Mouse (Mus musculus) intestine, embryonic 16.5 days (tissue): ENCODE results near the gene Ppp2r5a. TPM values are rescaled to one million over a fixed set of nuclear protein-coding genes. Genes with fewer than 3 reads are reported as not detected.

Source experiments
- ATAC-seq: fragments of 200-750 bp; cut with Nextera tagmentation; 2 replicates; pipeline ENCODE4 v1.8.0; 2017; ENCODE audit warnings: moderate TSS enrichment, moderate library complexity
- H3K27ac ChIP-seq: fragments of 300-500 bp; sonication (generic); 2 replicates; pipeline ENCODE4 v1.5.1; 2014; ENCODE audit warnings: mild to moderate bottlenecking, low read length
- H3K27me3 ChIP-seq: fragments of 300-500 bp; sonication (generic); replicated peaks from 2 replicates; pipeline ENCODE4 v1.6.1; 2014; ENCODE audit warnings: low read length, control low read depth, mixed read lengths; ENCODE audit not compliant: control insufficient read depth, insufficient read depth
- H3K36me3 ChIP-seq: fragments of 300-500 bp; sonication (generic); 2 replicates; pipeline ENCODE4 v1.6.1; 2014; ENCODE audit warnings: low read length, control low read depth; ENCODE audit not compliant: control insufficient read depth, insufficient read depth
- H3K4me1 ChIP-seq: fragments of 300-500 bp; sonication (generic); 2 replicates; pipeline ENCODE4 v1.6.1; 2014; ENCODE audit warnings: low read length, control low read depth, mixed read lengths; ENCODE audit not compliant: control insufficient read depth, insufficient read depth
- H3K4me2 ChIP-seq: fragments of 300-500 bp; sonication (generic); 2 replicates; pipeline ENCODE4 v1.6.1; 2014; ENCODE audit warnings: low read depth, low read length, control low read depth
- H3K4me3 ChIP-seq: fragments of 300-500 bp; sonication (generic); 2 replicates; pipeline ENCODE4 v1.5.1; 2014; ENCODE audit warnings: mild to moderate bottlenecking, low read length
- H3K9ac ChIP-seq: fragments of 300-500 bp; sonication (generic); 2 replicates; pipeline ENCODE4 v1.6.1; 2014; ENCODE audit warnings: low read depth, low read length
- H3K9me3 ChIP-seq: fragments of 300-500 bp; sonication (generic); 2 replicates; pipeline ENCODE4 v1.6.1; 2016; ENCODE audit warnings: low read length, control low read depth; ENCODE audit not compliant: control insufficient read depth
- WGBS: fragments of 180-500 bp; shearing (Covaris S2); extraction: QIAGEN DNeasy Blood & Tissue Kit; methylation state at CpG from one replicate; pipeline ENCODE4 v1.1.7; 2014; 5-methylcytosine and 5-hydroxymethylcytosine counted together
- polyA plus RNA-seq: library from polyadenylated mRNA; unstranded; fragments of >200 nt; fragmentation: Nextera tagmentation; extraction: Ambion mirVana; gene quantifications from 2 replicates; pipeline ENCODE4 v1.2.1, GENCODE M21; 2015

The Ppp2r5a gene
- polyA plus RNA-seq, 1 experiment from 2014 or later = 11.8 TPM

- H3K36me3 ChIP-seq = peaks cover 5% of the 10 kb centered on the region; the same call in 1 of the 2 replicates
- ATAC-seq = no peak
- H3K9ac ChIP-seq = no peak overlapping the region
- no peaks in the 10 kb centered on the region for H3K9me3 ChIP-seq
- WGBS = 89% methylated on average over 4 of the region's 4 CpGs
- no peak overlapping the region for H3K4me3 ChIP-seq
- H3K27me3 ChIP-seq = no peaks in the 10 kb centered on the region
- H3K4me1 ChIP-seq = peaks cover 24% of the 10 kb centered on the region
- H3K27ac ChIP-seq = no peak overlapping the region
- no peak overlapping the region for H3K4me2 ChIP-seq
Observed at GRCm38 (mm10) chr1:191330356-191330755, 72.7 kb downstream of the Ppp2r5a start.

GRCm38 (mm10) chr1:191328019-191328441 is 75.0 kb downstream of the Ppp2r5a start:
- 50% methylated on average over 8 of the region's 8 CpGs for WGBS

GRCm38 (mm10) chr1:191327258-191327657 is 75.8 kb downstream of the Ppp2r5a start:
- no peak for ATAC-seq
- Histone ChIP-seq H3K4me1 (peaks cover 24% of the 10 kb centered on the region), H3K27ac (peak overlapping the region; percentile 21; the same call in 1 of the 2 replicates), H3K4me2 (peak overlapping the region; percentile 95), H3K9ac (no peak overlapping the region; the same call in 1 of the 2 replicates), H3K4me3 (no peak overlapping the region), H3K9me3 (no peaks in the 10 kb centered on the region), H3K36me3 (peaks cover 5% of the 10 kb centered on the region; the same call in 1 of the 2 replicates), H3K27me3 (no peaks in the 10 kb centered on the region)
- 73% methylated on average over 8 of the region's 8 CpGs for WGBS

More at GRCm38 (mm10) chr1:191328019-191328441, 75.0 kb downstream of the Ppp2r5a start:
- Histone ChIP-seq H3K4me1 (peaks cover 24% of the 10 kb centered on the region), H3K4me3 (no peak overlapping the region), H3K9ac (peak overlapping the region; percentile 11; the same call in 1 of the 2 replicates), H3K27me3 (no peaks in the 10 kb centered on the region), H3K27ac (peak overlapping the region; percentile 65), H3K4me2 (peak overlapping the region; percentile 95; the same call in 1 of the 2 replicates), H3K9me3 (no peaks in the 10 kb centered on the region), H3K36me3 (peaks cover 5% of the 10 kb centered on the region; the same call in 1 of the 2 replicates)
- ATAC-seq = peak; percentile 70

- Histone ChIP-seq H3K9ac (peak overlapping the region; percentile 88), H3K4me2 (peak overlapping the region; percentile 95), H3K36me3 (peaks cover under 1% of the 10 kb centered on the region; the same call in 1 of the 2 replicates), H3K27me3 (no peaks in the 10 kb centered on the region), H3K4me1 (peaks cover 24% of the 10 kb centered on the region), H3K4me3 (peak overlapping the region; percentile 92), H3K27ac (peak overlapping the region; percentile 75), H3K9me3 (no peaks in the 10 kb centered on the region)
- peak; percentile 74 for ATAC-seq
- under 1% methylated on average over 35 of the region's 35 CpGs for WGBS
Observed at GRCm38 (mm10) chr1:191326233-191326882, 76.7 kb downstream of the Ppp2r5a start.

- WGBS = under 1% methylated on average over 42 of the region's 42 CpGs
- Histone ChIP-seq H3K4me3 (peak within 1 kb of the TSS; percentile 92), H3K9ac (peak within 1 kb of the TSS; percentile 88), H3K4me1 (peaks cover 24% of the 10 kb centered on the region), H3K4me2 (peak within 1 kb of the TSS; percentile 95), H3K36me3 (no peaks in the 10 kb centered on the region), H3K27me3 (no peaks in the 10 kb centered on the region), H3K27ac (peak within 1 kb of the TSS; percentile 75), H3K9me3 (no peaks in the 10 kb centered on the region)
- ATAC-seq = peak; percentile 94
Observed at GRCm38 (mm10) chr1:191325726-191326232, 77.3 kb downstream of the Ppp2r5a start, which contains the start of gene Tmem206. Gene Tmem206 (plus strand): TSS chr1:191325912.

- peak overlapping the region; percentile 92 for H3K4me3 ChIP-seq
- no peaks in the 10 kb centered on the region for H3K27me3 ChIP-seq
- peaks cover 24% of the 10 kb centered on the region for H3K4me1 ChIP-seq
- no peaks in the 10 kb centered on the region for H3K9me3 ChIP-seq
- no peak for ATAC-seq
- WGBS = 82% methylated on average over 7 of the region's 7 CpGs
- H3K36me3 ChIP-seq = no peaks in the 10 kb centered on the region
- H3K9ac ChIP-seq = no peak overlapping the region
- no peak overlapping the region for H3K27ac ChIP-seq
- peak overlapping the region; percentile 95; the same call in 1 of the 2 replicates for H3K4me2 ChIP-seq
Observed at GRCm38 (mm10) chr1:191324733-191325590, 78.1 kb downstream of the Ppp2r5a start.

- H3K4me3 ChIP-seq = no peak overlapping the region
- no peak overlapping the region for H3K27ac ChIP-seq
- no peak for ATAC-seq
- no peaks in the 10 kb centered on the region for H3K27me3 ChIP-seq
- peaks cover 23% of the 10 kb centered on the region for H3K4me1 ChIP-seq
- 86% methylated on average over 3 of the region's 3 CpGs for WGBS
- no peak overlapping the region for H3K9ac ChIP-seq
- no peaks in the 10 kb centered on the region for H3K9me3 ChIP-seq
- H3K4me2 ChIP-seq = no peak overlapping the region
- H3K36me3 ChIP-seq = no peaks in the 10 kb centered on the region
Observed at GRCm38 (mm10) chr1:191323381-191323780, 79.7 kb downstream of the Ppp2r5a start.

GRCm38 (mm10) chr1:191318686-191319085 is 84.4 kb downstream of the Ppp2r5a start:
- no peaks in the 10 kb centered on the region for H3K36me3 ChIP-seq
- no peaks in the 10 kb centered on the region for H3K9me3 ChIP-seq
- WGBS = 45% methylated on average over 5 of the region's 5 CpGs
- no peak overlapping the region for H3K9ac ChIP-seq
- peaks cover 3% of the 10 kb centered on the region; the same call in 1 of the 2 replicates for H3K4me1 ChIP-seq
- no peaks in the 10 kb centered on the region for H3K27me3 ChIP-seq
- no peak overlapping the region for H3K4me2 ChIP-seq
- H3K4me3 ChIP-seq = no peak overlapping the region
- no peak for ATAC-seq
- H3K27ac ChIP-seq = peak overlapping the region; percentile 43; the same call in 1 of the 2 replicates
